Mouse (Mus musculus) forebrain, embryonic 16.5 days (tissue): ENCODE data around the gene Ube2q2. TPM values are rescaled to one million over a fixed set of nuclear protein-coding genes. Genes with fewer than 3 reads are reported as not detected.

ENCODE experiments used
- ATAC-seq: fragments of 200-750 bp; cut with Nextera tagmentation; 2 replicates; pipeline ENCODE4 v1.8.0; 2017; ENCODE audit warnings: mild to moderate bottlenecking, moderate library complexity
- H3K27ac ChIP-seq: fragments of 300-500 bp; sonication (generic); 2 replicates; pipeline ENCODE4 v1.5.1; 2014; ENCODE audit warnings: low read length, control low read depth
- H3K27me3 ChIP-seq: fragments of 300-500 bp; sonication (generic); replicated peaks from 2 replicates; pipeline ENCODE4 v1.6.1; 2014; ENCODE audit warnings: low read length; ENCODE audit not compliant: control insufficient read depth, insufficient read depth
- H3K36me3 ChIP-seq: fragments of 300-500 bp; sonication (generic); 2 replicates; pipeline ENCODE4 v1.6.1; 2014; ENCODE audit not compliant: control insufficient read depth, insufficient read depth
- H3K4me1 ChIP-seq: fragments of 300-500 bp; sonication (generic); replicated peaks from 2 replicates; pipeline ENCODE4 v1.6.1; 2014; ENCODE audit warnings: low read length; ENCODE audit not compliant: control insufficient read depth, insufficient read depth
- H3K4me2 ChIP-seq: fragments of 300-500 bp; sonication (generic); 2 replicates; pipeline ENCODE4 v1.6.1; 2014; ENCODE audit warnings: mild to moderate bottlenecking, low read length, control low read depth
- H3K4me3 ChIP-seq: fragments of 300-500 bp; sonication (generic); replicated peaks from 2 replicates; pipeline ENCODE4 v1.5.1; 2014; ENCODE audit warnings: mild to moderate bottlenecking, low read length, control low read depth
- H3K9ac ChIP-seq: fragments of 300-500 bp; sonication (generic); replicated peaks from 2 replicates; pipeline ENCODE4 v1.6.1; 2014; ENCODE audit warnings: low read depth, low read length, control low read depth
- H3K9me3 ChIP-seq: fragments of 300-500 bp; sonication (generic); 2 replicates; pipeline ENCODE4 v1.6.1; 2016; ENCODE audit warnings: low read length; ENCODE audit not compliant: control insufficient read depth
- WGBS: fragments of 180-500 bp; shearing (Covaris S2); extraction: QIAGEN DNeasy Blood & Tissue Kit; methylation state at CpG from one replicate; pipeline ENCODE4 v1.1.7; 2014; 5-methylcytosine and 5-hydroxymethylcytosine counted together
- polyA plus RNA-seq: library from polyadenylated mRNA; unstranded; fragments of >200 nt; fragmentation: Nextera tagmentation; extraction: Ambion mirVana; gene quantifications from 2 replicates; pipeline ENCODE4 v1.2.1, GENCODE M21; 2015

The Ube2q2 gene
- polyA plus RNA-seq, 1 experiment from 2014 or later, result 36.0 TPM

GRCm38 (mm10) chr9:55151096-55151495 is 2.4 kb downstream of the Ube2q2 start:
- Histone ChIP-seq H3K4me3 (no peak overlapping the region), H3K9me3 (no peaks in the 10 kb centered on the region), H3K9ac (no peak overlapping the region), H3K27me3 (no peaks in the 10 kb centered on the region), H3K27ac (no peak overlapping the region), H3K4me1 (peaks cover 17% of the 10 kb centered on the region), H3K4me2 (peak overlapping the region; percentile 73), H3K36me3 (no peaks in the 10 kb centered on the region)
- ATAC-seq, result no peak

GRCm38 (mm10) chr9:55152935-55153334 is 4.3 kb downstream of the Ube2q2 start:
- no peaks in the 10 kb centered on the region for H3K27me3 ChIP-seq
- H3K4me2 ChIP-seq, result no peak overlapping the region
- no peak overlapping the region for H3K9ac ChIP-seq
- no peaks in the 10 kb centered on the region for H3K36me3 ChIP-seq
- H3K9me3 ChIP-seq, result no peaks in the 10 kb centered on the region
- WGBS, result 87% methylated on average over 5 of the region's 5 CpGs
- no peak overlapping the region for H3K4me3 ChIP-seq
- no peak overlapping the region for H3K27ac ChIP-seq
- ATAC-seq, result no peak
- H3K4me1 ChIP-seq, result peaks cover 17% of the 10 kb centered on the region

- no peak overlapping the region for H3K4me3 ChIP-seq
- H3K36me3 ChIP-seq, result 0 out of 2 replicates have a peak, but pooled peaks cover 4% of the 10 kb centered on the region
- WGBS, result 89% methylated on average over 7 of the region's 7 CpGs
- no peaks in the 10 kb centered on the region for H3K27me3 ChIP-seq
- ATAC-seq, result no peak
- H3K4me2 ChIP-seq, result no peak overlapping the region
- no peak overlapping the region for H3K9ac ChIP-seq
- no peak overlapping the region for H3K27ac ChIP-seq
- no peaks in the 10 kb centered on the region for H3K4me1 ChIP-seq
- no peaks in the 10 kb centered on the region for H3K9me3 ChIP-seq
These were observed 22.2 kb downstream of the Ube2q2 start for GRCm38 (mm10) chr9:55170655-55171412.

GRCm38 (mm10) chr9:55172195-55172685 is 23.6 kb downstream of the Ube2q2 start:
- no peak overlapping the region for H3K4me2 ChIP-seq
- WGBS, result 98% methylated on average over 1 of the region's 1 CpGs
- H3K27ac ChIP-seq, result no peak overlapping the region
- H3K4me3 ChIP-seq, result no peak overlapping the region
- ATAC-seq, result no peak
- no peaks in the 10 kb centered on the region for H3K9me3 ChIP-seq
- H3K27me3 ChIP-seq, result no peaks in the 10 kb centered on the region
- H3K36me3 ChIP-seq, result 0 out of 2 replicates have a peak, but pooled peaks cover 4% of the 10 kb centered on the region
- no peak overlapping the region for H3K9ac ChIP-seq
- no peaks in the 10 kb centered on the region for H3K4me1 ChIP-seq

DNA sequence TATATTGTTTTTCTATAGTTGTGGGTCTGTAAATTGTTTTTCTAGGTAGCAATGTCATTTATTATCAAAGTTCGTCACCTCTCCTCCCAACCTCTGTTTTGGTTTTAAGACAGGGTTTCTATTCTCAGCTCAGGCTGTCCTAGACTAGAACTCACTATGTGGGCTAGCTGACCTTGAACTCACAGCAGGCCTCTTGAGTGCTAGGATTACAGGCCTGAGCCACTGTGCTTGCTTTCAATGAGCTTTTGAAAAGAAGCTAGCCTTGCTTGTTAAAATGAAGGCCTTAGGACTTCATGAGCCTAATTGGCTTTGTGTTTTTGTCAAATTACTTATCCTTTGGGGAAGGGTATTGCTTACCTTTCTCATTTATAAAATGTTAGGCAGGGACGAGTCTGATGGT is 25.6 kb downstream of the Ube2q2 start:
- no peak for ATAC-seq
- no peak overlapping the region for H3K4me3 ChIP-seq
- H3K27me3 ChIP-seq, result no peaks in the 10 kb centered on the region
- no peak overlapping the region for H3K9ac ChIP-seq
- no peak overlapping the region for H3K4me2 ChIP-seq
- H3K9me3 ChIP-seq, result no peaks in the 10 kb centered on the region
- H3K36me3 ChIP-seq, result no peaks in the 10 kb centered on the region
- H3K4me1 ChIP-seq, result no peaks in the 10 kb centered on the region
- no peak overlapping the region for H3K27ac ChIP-seq
- WGBS, result 45% methylated on average over 2 of the region's 2 CpGs

- no peaks in the 10 kb centered on the region for H3K4me1 ChIP-seq
- 94% methylated on average over 3 of the region's 3 CpGs for WGBS
- H3K4me2 ChIP-seq, result no peak overlapping the region
- no peak overlapping the region for H3K9ac ChIP-seq
- no peaks in the 10 kb centered on the region for H3K27me3 ChIP-seq
- no peak overlapping the region for H3K27ac ChIP-seq
- no peak overlapping the region for H3K4me3 ChIP-seq
- H3K36me3 ChIP-seq, result no peaks in the 10 kb centered on the region
- ATAC-seq, result no peak
- H3K9me3 ChIP-seq, result no peaks in the 10 kb centered on the region
These were observed 47.2 kb downstream of the Ube2q2 start for GRCm38 (mm10) chr9:55195876-55196275.

DNA sequence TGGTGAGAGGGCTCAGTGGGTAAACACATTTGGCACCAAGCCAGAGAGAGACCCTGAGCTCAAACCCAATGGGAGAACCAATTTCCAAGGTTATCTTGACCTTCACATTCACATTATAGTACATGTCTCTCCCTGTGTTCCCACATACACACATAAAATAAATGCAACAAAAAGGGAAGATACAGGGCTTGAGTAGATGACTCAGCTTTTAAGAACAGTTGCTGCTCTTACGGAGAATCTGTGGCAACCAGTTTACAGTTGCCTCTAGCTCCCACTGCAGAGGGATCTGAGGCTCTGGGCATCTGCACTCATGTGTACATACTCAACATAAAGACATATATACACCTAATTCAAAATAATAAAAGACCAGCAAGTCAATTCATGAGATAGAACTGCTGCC is 49.6 kb downstream of the Ube2q2 start:
- H3K27ac ChIP-seq, result no peak overlapping the region
- no peaks in the 10 kb centered on the region for H3K36me3 ChIP-seq
- no peak for ATAC-seq
- no peaks in the 10 kb centered on the region for H3K4me1 ChIP-seq
- WGBS, result 88% methylated on average over 1 of the region's 1 CpGs
- no peaks in the 10 kb centered on the region for H3K27me3 ChIP-seq
- no peak overlapping the region for H3K4me2 ChIP-seq
- H3K4me3 ChIP-seq, result no peak overlapping the region
- no peak overlapping the region for H3K9ac ChIP-seq
- H3K9me3 ChIP-seq, result no peaks in the 10 kb centered on the region

- ATAC-seq, result peak; percentile 43; the same call in 1 of the 2 replicates
- H3K27ac ChIP-seq, result no peak overlapping the region
- peaks cover 3% of the 10 kb centered on the region; the same call in 1 of the 2 replicates for H3K36me3 ChIP-seq
- H3K4me3 ChIP-seq, result no peak overlapping the region
- H3K9me3 ChIP-seq, result no peaks in the 10 kb centered on the region
- H3K9ac ChIP-seq, result no peak overlapping the region
- no peaks in the 10 kb centered on the region for H3K4me1 ChIP-seq
- 48% methylated on average over 2 of the region's 2 CpGs for WGBS
- H3K4me2 ChIP-seq, result no peak overlapping the region
- no peaks in the 10 kb centered on the region for H3K27me3 ChIP-seq
These were observed 50.7 kb downstream of the Ube2q2 start for GRCm38 (mm10) chr9:55199348-55199747.

DNA sequence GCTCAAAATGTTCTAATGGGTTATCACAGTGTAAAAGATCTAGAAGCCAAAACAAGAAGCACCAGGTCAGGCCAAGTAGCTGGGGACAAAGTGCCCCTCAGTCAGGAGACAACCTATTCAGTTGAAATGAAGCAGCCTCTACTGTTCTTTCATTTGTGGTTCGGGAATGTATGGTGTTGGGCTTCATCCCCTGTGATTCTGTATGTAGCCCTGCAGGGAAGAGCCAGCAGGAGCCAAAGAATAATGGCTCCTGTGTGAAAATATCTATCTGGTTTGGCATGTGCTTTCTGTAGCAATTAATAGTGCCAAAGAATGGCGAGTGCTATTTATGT is 59.8 kb downstream of the Ube2q2 start:
- peak overlapping the region; percentile 93 for H3K4me3 ChIP-seq
- peak; percentile 26 for ATAC-seq
- H3K4me2 ChIP-seq, result peak overlapping the region; percentile 61
- H3K9ac ChIP-seq, result peak overlapping the region; percentile 95
- H3K4me1 ChIP-seq, result peaks cover 24% of the 10 kb centered on the region
- no peaks in the 10 kb centered on the region for H3K9me3 ChIP-seq
- peak overlapping the region; percentile 85 for H3K27ac ChIP-seq
- peaks cover 3% of the 10 kb centered on the region; the same call in 1 of the 2 replicates for H3K36me3 ChIP-seq
- no peaks in the 10 kb centered on the region for H3K27me3 ChIP-seq
- 2% methylated on average over 2 of the region's 2 CpGs for WGBS
